Mouse (Mus musculus) heart, postnatal 0 days (tissue): Measurements from ENCODE around the gene Ankrd53.

ENCODE experiments used
- CTCF ChIP-seq: IDR thresholded peaks from 2 replicates; pipeline ENCODE4 v1.5.1; 2016; ENCODE audit warnings: antibody characterized with exemption, control low read depth, low read depth
- EP300 ChIP-seq: IDR thresholded peaks from 2 replicates; pipeline ENCODE4 v1.6.1; 2016; ENCODE audit warnings: antibody characterized with exemption, low read depth

GRCm38 (mm10) chr6:83766982-83767381 lies 4.5 kb downstream of the Ankrd53 start:
- TF ChIP-seq EP300 = no peak
- no peak for TF ChIP-seq CTCF
